Mouse (Mus musculus) forebrain, embryonic 15.5 days (tissue): ENCODE measurements around the gene Cfap77. TPM values are rescaled to one million over a fixed set of nuclear protein-coding genes. Genes with fewer than 3 reads are reported as not detected.

ENCODE experiments used
- ATAC-seq: fragments of 200-750 bp; cut with Nextera tagmentation; replicated peaks from 2 replicates; pipeline ENCODE4 v1.8.0; 2017; ENCODE audit warnings: mild to moderate bottlenecking, moderate TSS enrichment, moderate library complexity
- H3K27ac ChIP-seq: fragments of 300-500 bp; sonication (generic); replicated peaks from 2 replicates; pipeline ENCODE4 v1.5.1; 2015; ENCODE audit warnings: mild to moderate bottlenecking, inconsistent platforms
- H3K27me3 ChIP-seq: fragments of 300-500 bp; sonication (generic); 2 replicates; pipeline ENCODE4 v1.6.1; 2015; ENCODE audit warnings: inconsistent platforms
- H3K36me3 ChIP-seq: fragments of 300-500 bp; sonication (generic); 2 replicates; pipeline ENCODE4 v1.6.1; 2015; ENCODE audit warnings: mild to moderate bottlenecking, inconsistent platforms
- H3K4me1 ChIP-seq: fragments of 300-500 bp; sonication (generic); 2 replicates; pipeline ENCODE4 v1.6.1; 2015; ENCODE audit warnings: inconsistent platforms
- H3K4me2 ChIP-seq: fragments of 300-500 bp; sonication (generic); replicated peaks from 2 replicates; pipeline ENCODE4 v1.6.1; 2015; ENCODE audit warnings: mild to moderate bottlenecking, inconsistent platforms
- H3K4me3 ChIP-seq: fragments of 300-500 bp; sonication (generic); 2 replicates; pipeline ENCODE4 v1.5.1; 2015; ENCODE audit warnings: mild to moderate bottlenecking, inconsistent platforms
- H3K9ac ChIP-seq: fragments of 300-500 bp; sonication (generic); replicated peaks from 2 replicates; pipeline ENCODE4 v1.6.1; 2015; ENCODE audit warnings: mild to moderate bottlenecking, inconsistent platforms
- H3K9me3 ChIP-seq: fragments of 300-500 bp; sonication (generic); 2 replicates; pipeline ENCODE4 v1.6.1; 2016; ENCODE audit warnings: inconsistent platforms
- WGBS: fragments of 180-500 bp; shearing (Covaris S2); methylation state at CpG from one replicate; pipeline ENCODE4 v1.1.7; 2015; ENCODE audit warnings: mixed read lengths; 5-methylcytosine and 5-hydroxymethylcytosine counted together
- polyA plus RNA-seq: library from polyadenylated mRNA; unstranded; fragments of >200 nt; fragmentation: Nextera tagmentation; extraction: Ambion mirVana; gene quantifications from 2 replicates; pipeline ENCODE4 v1.2.1, GENCODE M21; 2015

Cfap77 gene
- polyA plus RNA-seq, 1 experiment from 2014 or later, result not detected

- WGBS, result 54% methylated on average over 4 of the region's 4 CpGs
- no peak overlapping the region for H3K9ac ChIP-seq
- peaks cover 25% of the 10 kb centered on the region; the same call in 1 of the 2 replicates for H3K27me3 ChIP-seq
- H3K27ac ChIP-seq, result no peak overlapping the region
- no peaks in the 10 kb centered on the region for H3K36me3 ChIP-seq
- no peak for ATAC-seq
- no peaks in the 10 kb centered on the region for H3K9me3 ChIP-seq
- H3K4me3 ChIP-seq, result no peak overlapping the region
- no peak overlapping the region for H3K4me2 ChIP-seq
- H3K4me1 ChIP-seq, result 0 out of 2 replicates have a peak, but pooled peaks cover 9% of the 10 kb centered on the region
These were observed 76.4 kb downstream of the Cfap77 start for GRCm38 (mm10) chr2:28978461-28978860.

GRCm38 (mm10) chr2:28976635-28977034 is 78.2 kb downstream of the Cfap77 start:
- Histone ChIP-seq H3K36me3 (no peaks in the 10 kb centered on the region), H3K4me3 (no peak overlapping the region), H3K27ac (no peak overlapping the region), H3K27me3 (peaks cover 25% of the 10 kb centered on the region; the same call in 1 of the 2 replicates), H3K4me1 (0 out of 2 replicates have a peak, but pooled peaks cover 9% of the 10 kb centered on the region), H3K4me2 (no peak overlapping the region), H3K9ac (no peak overlapping the region), H3K9me3 (no peaks in the 10 kb centered on the region)
- ATAC-seq, result peak; percentile 67
- 13% methylated on average over 7 of the region's 7 CpGs for WGBS

GRCm38 (mm10) chr2:28975604-28976003 is 79.3 kb downstream of the Cfap77 start:
- Histone ChIP-seq H3K4me3 (no peak overlapping the region), H3K4me2 (no peak overlapping the region), H3K9me3 (no peaks in the 10 kb centered on the region), H3K27me3 (peaks cover 25% of the 10 kb centered on the region; the same call in 1 of the 2 replicates), H3K27ac (no peak overlapping the region), H3K9ac (no peak overlapping the region), H3K4me1 (0 out of 2 replicates have a peak, but pooled peaks cover 6% of the 10 kb centered on the region), H3K36me3 (no peaks in the 10 kb centered on the region)
- ATAC-seq, result no peak
- 76% methylated on average over 5 of the region's 5 CpGs for WGBS

- H3K27ac ChIP-seq, result no peak overlapping the region
- no peaks in the 10 kb centered on the region for H3K9me3 ChIP-seq
- no peaks in the 10 kb centered on the region for H3K36me3 ChIP-seq
- H3K27me3 ChIP-seq, result peaks cover 31% of the 10 kb centered on the region; the same call in 1 of the 2 replicates
- 0 out of 2 replicates have a peak, but pooled peaks cover 3% of the 10 kb centered on the region for H3K4me1 ChIP-seq
- ATAC-seq, result no peak
- WGBS, result 35% methylated on average over 6 of the region's 6 CpGs
- no peak overlapping the region for H3K4me2 ChIP-seq
- no peak overlapping the region for H3K4me3 ChIP-seq
- no peak overlapping the region for H3K9ac ChIP-seq
These were observed 80.3 kb downstream of the Cfap77 start for GRCm38 (mm10) chr2:28974520-28974919.

GRCm38 (mm10) chr2:28973832-28974450 is 80.9 kb downstream of the Cfap77 start:
- H3K4me3 ChIP-seq, result no peak overlapping the region
- peaks cover 33% of the 10 kb centered on the region; the same call in 1 of the 2 replicates for H3K27me3 ChIP-seq
- no peak for ATAC-seq
- 34% methylated on average over 15 of the region's 15 CpGs for WGBS
- H3K27ac ChIP-seq, result no peak overlapping the region
- H3K9ac ChIP-seq, result no peak overlapping the region
- no peak overlapping the region for H3K4me2 ChIP-seq
- H3K4me1 ChIP-seq, result 0 out of 2 replicates have a peak, but pooled peaks cover 3% of the 10 kb centered on the region
- no peaks in the 10 kb centered on the region for H3K36me3 ChIP-seq
- H3K9me3 ChIP-seq, result no peaks in the 10 kb centered on the region

- 42% methylated on average over 14 of the region's 14 CpGs for WGBS
- Histone ChIP-seq H3K4me3 (no peak overlapping the region), H3K9me3 (no peaks in the 10 kb centered on the region), H3K27me3 (peaks cover 19% of the 10 kb centered on the region; the same call in 1 of the 2 replicates), H3K27ac (no peak overlapping the region), H3K4me2 (no peak overlapping the region), H3K4me1 (0 out of 2 replicates have a peak, but pooled peaks cover 3% of the 10 kb centered on the region), H3K36me3 (no peaks in the 10 kb centered on the region), H3K9ac (no peak overlapping the region)
- no peak for ATAC-seq
These were observed 84.4 kb downstream of the Cfap77 start for GRCm38 (mm10) chr2:28970424-28970823.

GRCm38 (mm10) chr2:28968278-28968677 is 86.6 kb downstream of the Cfap77 start:
- ATAC-seq, result no peak

GRCm38 (mm10) chr2:28966151-28966795 is 88.6 kb downstream of the Cfap77 start:
- WGBS, result 27% methylated on average over 14 of the region's 14 CpGs
- Histone ChIP-seq H3K27ac (no peak overlapping the region), H3K4me3 (no peak overlapping the region), H3K9ac (no peak overlapping the region), H3K4me1 (no peaks in the 10 kb centered on the region), H3K4me2 (no peak overlapping the region), H3K9me3 (no peaks in the 10 kb centered on the region), H3K27me3 (peaks cover 8% of the 10 kb centered on the region; the same call in 1 of the 2 replicates), H3K36me3 (no peaks in the 10 kb centered on the region)
- ATAC-seq, result no peak

More at GRCm38 (mm10) chr2:28968278-28968677, 86.6 kb downstream of the Cfap77 start:
- Histone ChIP-seq H3K9me3 (no peaks in the 10 kb centered on the region), H3K4me1 (no peaks in the 10 kb centered on the region), H3K27me3 (peaks cover 8% of the 10 kb centered on the region; the same call in 1 of the 2 replicates), H3K9ac (no peak overlapping the region), H3K27ac (no peak overlapping the region), H3K4me3 (no peak overlapping the region), H3K36me3 (no peaks in the 10 kb centered on the region), H3K4me2 (no peak overlapping the region)
- WGBS, result 81% methylated on average over 1 of the region's 1 CpGs

GRCm38 (mm10) chr2:28963565-28963964 is 91.3 kb downstream of the Cfap77 start:
- H3K27me3 ChIP-seq, result no peaks in the 10 kb centered on the region; the same call in 1 of the 2 replicates
- no peaks in the 10 kb centered on the region for H3K9me3 ChIP-seq
- H3K36me3 ChIP-seq, result no peaks in the 10 kb centered on the region
- H3K27ac ChIP-seq, result no peak overlapping the region
- ATAC-seq, result no peak
- no peak overlapping the region for H3K9ac ChIP-seq
- 87% methylated on average over 6 of the region's 6 CpGs for WGBS
- no peak overlapping the region for H3K4me2 ChIP-seq
- no peak overlapping the region for H3K4me3 ChIP-seq
- H3K4me1 ChIP-seq, result no peaks in the 10 kb centered on the region

GRCm38 (mm10) chr2:28961636-28962035 is 93.2 kb downstream of the Cfap77 start:
- Histone ChIP-seq H3K27me3 (no peaks in the 10 kb centered on the region), H3K9ac (no peak overlapping the region), H3K4me3 (no peak overlapping the region), H3K9me3 (no peaks in the 10 kb centered on the region), H3K4me1 (no peaks in the 10 kb centered on the region), H3K27ac (no peak overlapping the region), H3K36me3 (no peaks in the 10 kb centered on the region), H3K4me2 (no peak overlapping the region)
- WGBS, result 60% methylated on average over 5 of the region's 5 CpGs
- ATAC-seq, result no peak

- Histone ChIP-seq H3K4me1 (no peaks in the 10 kb centered on the region), H3K27ac (no peak overlapping the region), H3K9me3 (no peaks in the 10 kb centered on the region), H3K9ac (no peak overlapping the region), H3K36me3 (no peaks in the 10 kb centered on the region), H3K27me3 (no peaks in the 10 kb centered on the region), H3K4me2 (no peak overlapping the region), H3K4me3 (no peak overlapping the region)
- ATAC-seq, result no peak
- 90% methylated on average over 15 of the region's 15 CpGs for whole genome bisulfite sequencing
These were observed 93.8 kb downstream of the Cfap77 start for GRCm38 (mm10) chr2:28961024-28961585.

GRCm38 (mm10) chr2:28956874-28957273 is 98.0 kb downstream of the Cfap77 start:
- Histone ChIP-seq H3K9ac (no peak overlapping the region), H3K9me3 (no peaks in the 10 kb centered on the region), H3K4me2 (no peak overlapping the region), H3K4me3 (no peak overlapping the region), H3K4me1 (no peaks in the 10 kb centered on the region), H3K27ac (no peak overlapping the region), H3K36me3 (no peaks in the 10 kb centered on the region), H3K27me3 (no peaks in the 10 kb centered on the region)
- WGBS, result 79% methylated on average over 4 of the region's 4 CpGs
- ATAC-seq, result no peak
